In the genomic region with DNA sequence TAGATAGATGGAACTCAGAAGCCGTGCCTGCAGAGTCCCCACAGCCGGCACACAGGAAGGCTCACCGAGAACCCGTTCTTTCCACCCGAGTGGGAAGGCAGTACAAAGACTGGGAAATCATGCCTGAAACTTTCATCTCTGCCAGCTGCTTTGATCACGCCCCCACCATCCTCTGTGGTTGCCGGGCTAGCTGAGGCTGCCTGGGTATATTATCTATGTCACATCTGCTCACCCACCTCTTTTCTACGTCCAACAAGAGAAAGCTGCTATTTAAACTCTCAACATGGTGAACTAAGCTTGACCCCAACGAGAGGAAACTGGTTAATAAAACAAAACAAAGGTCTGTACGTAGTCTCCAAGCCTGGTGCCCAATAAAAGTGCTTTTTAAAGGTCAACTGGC, we compare ENCODE assay signal across 12 mouse cellular contexts. TPM values are rescaled to one million over a fixed set of nuclear protein-coding genes. Genes with fewer than 3 reads are reported as not detected.
DNase-seq lines count a peak whose midpoint lies in the region; ATAC-seq and TF ChIP-seq lines count a peak whose summit lies in the region.
"Had no signal": no experiment of that assay in that cellular context is flagged by ENCODE, and none has a peak within 500 bp of the region (broad histone marks: within the 10 kb centered on the region; RNA-seq: fewer than 3 reads in every experiment).

No protein-coding gene starts in this region.

- H3K4me3 ChIP-seq in liver, embryonic 12.5 days, result no peak overlapping the region
- H3K4me3 ChIP-seq in liver, postnatal 0 days (ENCODE audit: low read depth, low read length), result no peak overlapping the region
- H3K4me3 ChIP-seq in thymus, adult 2 months (ENCODE audit: control insufficient read depth, insufficient read depth, low read length), result no peak overlapping the region
- H3K4me3 ChIP-seq: liver, embryonic 13.5 days had no signal

- 0 out of 2 replicates have a peak overlapping the region, but pooled peaks have one; percentile 2 for H3K4me2 ChIP-seq in liver, embryonic 12.5 days
- no peak overlapping the region for H3K4me2 ChIP-seq in liver, postnatal 0 days (ENCODE audit: low read depth, low read length)
- H3K4me2 ChIP-seq: liver, embryonic 13.5 days; midbrain, embryonic 11.5 days had no signal

- no peak for ATAC-seq in liver, embryonic 12.5 days
- ATAC-seq in liver, postnatal 0 days, result no peak
- ATAC-seq in erythroblast, adult 5-6 weeks (replicated peaks; ENCODE audit: low FRiP score, poor library complexity, severe bottlenecking), result 0 out of 2 replicates have a peak, but pooled peaks have one; percentile 43
- no peak for ATAC-seq in megakaryocyte-erythroid progenitor cell, adult 5-6 weeks (replicated peaks; ENCODE audit: low FRiP score, low TSS enrichment, poor library complexity, severe bottlenecking)
- ATAC-seq: hindbrain, postnatal 0 days had no signal

- H3K9me3 ChIP-seq in liver, embryonic 12.5 days (replicated peaks), result no peaks in the 10 kb centered on the region
- H3K9me3 ChIP-seq in liver, postnatal 0 days (ENCODE audit: low read length), result no peaks in the 10 kb centered on the region
- H3K9me3 ChIP-seq: liver, embryonic 13.5 days had no signal

- TF ChIP-seq POLR2A in thymus, adult 2 months (IDR thresholded peaks at IDR 0.05; ENCODE audit: control insufficient read depth, extremely low read depth, insufficient read depth, low read length, poor library complexity), result no peak

- no peak for TF ChIP-seq CTCF in liver, postnatal 0 days (IDR thresholded peaks at IDR 0.05; ENCODE audit: low read depth)
- no peak for TF ChIP-seq CTCF in thymus, adult 2 months (IDR thresholded peaks at IDR 0.05; ENCODE audit: borderline replicate concordance, control insufficient read depth, extremely low read depth, insufficient read depth, low read length, poor library complexity)

- no peak for DNase-seq in liver, postnatal 0 days
- DNase-seq in CD8-positive naive resting alpha-beta T cell, adult 2 months (ENCODE audit: low read depth in 2 of 2, low spot score in 2 of 2), result peak; percentile 59 to 71
- DNase-seq in thymus, adult 2 months, result peak; percentile 77
- no peak for DNase-seq in gastrocnemius, adult 8-10 months (ENCODE audit: low spot score in 2 of 2)
- DNase-seq: adrenal gland, postnatal 25 days; cerebellum, adult 18-20 months had no signal

- no peak for TF ChIP-seq EP300 in liver, postnatal 0 days (IDR thresholded peaks at IDR 0.05; ENCODE audit: low read depth)

- H3K9ac ChIP-seq in liver, embryonic 12.5 days, result no peak overlapping the region
- H3K9ac ChIP-seq in liver, postnatal 0 days (replicated peaks), result no peak overlapping the region
- H3K9ac ChIP-seq: liver, embryonic 13.5 days had no signal

- H3K36me3 ChIP-seq in liver, embryonic 12.5 days, result peaks cover 3% of the 10 kb centered on the region; the same call in 1 of the 2 replicates
- H3K36me3 ChIP-seq in liver, postnatal 0 days (replicated peaks; ENCODE audit: insufficient read depth, low read length), result peaks cover 10% of the 10 kb centered on the region; the same call in 1 of the 2 replicates
- no peaks in the 10 kb centered on the region for H3K36me3 ChIP-seq in thymus, adult 2 months (ENCODE audit: control insufficient read depth, insufficient read depth, low read length)
- H3K36me3 ChIP-seq: liver, embryonic 13.5 days had no signal

- H3K27me3 ChIP-seq in liver, embryonic 12.5 days (replicated peaks), result no peaks in the 10 kb centered on the region
- no peaks in the 10 kb centered on the region for H3K27me3 ChIP-seq in liver, postnatal 0 days (ENCODE audit: insufficient read depth, low read length)
- no peaks in the 10 kb centered on the region for H3K27me3 ChIP-seq in thymus, adult 2 months (ENCODE audit: control insufficient read depth, insufficient read depth, low read length)
- H3K27me3 ChIP-seq: liver, embryonic 13.5 days had no signal

- no peak overlapping the region for H3K27ac ChIP-seq in liver, embryonic 12.5 days
- H3K27ac ChIP-seq in liver, postnatal 0 days (ENCODE audit: low read depth), result no peak overlapping the region
- H3K27ac ChIP-seq in thymus, adult 2 months (ENCODE audit: control insufficient read depth, insufficient read depth, low read length), result no peak overlapping the region
- H3K27ac ChIP-seq: hindbrain, postnatal 0 days; liver, embryonic 13.5 days had no signal

- peaks cover 50% of the 10 kb centered on the region for H3K4me1 ChIP-seq in liver, embryonic 12.5 days
- H3K4me1 ChIP-seq in liver, postnatal 0 days (ENCODE audit: insufficient read depth), result no peaks in the 10 kb centered on the region
- H3K4me1 ChIP-seq in thymus, adult 2 months (replicated peaks; ENCODE audit: control insufficient read depth, insufficient read depth, low read length), result peaks cover 12% of the 10 kb centered on the region

- 57% methylated on average over 10 of the region's 10 CpGs for WGBS in liver, embryonic 12.5 days (ENCODE audit: insufficient replicate concordance)
- WGBS in liver, postnatal 0 days (ENCODE audit: insufficient replicate concordance), result 60% methylated on average over 10 of the region's 10 CpGs
- WGBS in thymus, adult 2 months, result 5% methylated on average over 10 of the region's 10 CpGs

RNA-seq across cellular contexts. Expression of gene Nup153, which starts 52.1 kb away (rescaled TPM):
- polyA plus RNA-seq in liver, embryonic 12.5 days (2016; fragmentation: Nextera tagmentation; extraction: Ambion mirVana), result 38.3 and 39.0 TPM in 2 replicates
- 6.6 and 8.0 TPM in 2 replicates for polyA plus RNA-seq in liver, postnatal 0 days (2015; fragmentation: Nextera tagmentation; extraction: Ambion mirVana)
- total RNA-seq in erythroblast, adult 5-6 weeks (2015; ENCODE audit: low replicate concordance), result 67.2 and 84.4 TPM in 2 replicates
- total RNA-seq in erythroblast, adult 5-6 weeks (2017; ENCODE audit: low replicate concordance), result 93.8 and 132 TPM in 2 replicates
- polyA plus RNA-seq in thymus, adult 2 months (2012; rRNA removed), result 164 and 182 TPM in 2 replicates
- total RNA-seq in gastrocnemius, adult 8-10 months (2022), result 10 to 100 TPM; 35.3 to 47.4 (median 37.5) TPM
- total RNA-seq in megakaryocyte-erythroid progenitor cell, adult 5-6 weeks (2014; fragmentation: Nextera tagmentation), result 104 and 186 TPM in 2 replicates
- 124 and 130 TPM in 2 replicates for total RNA-seq in megakaryocyte-erythroid progenitor cell, adult 5-6 weeks (2017)

Comparison
In these comparisons a context has a peak if more than half of its experiments do, and no peak if none do; other contexts are left out.
1. DNase-seq: peak in CD8-positive naive resting alpha-beta T cell, adult 2 months (2 of 2) and thymus, adult 2 months (single experiment); none in liver, postnatal 0 days (single experiment) and gastrocnemius, adult 8-10 months (0 of 2).